Mouse (Mus musculus) v-Abl transformed pro-B cells (cell line): Measurements from ENCODE around the gene Elmod3.
"Not testable (repeated sequence)": the region's sequence is repeated elsewhere in the genome, so short reads cannot be mapped to it uniquely, and the experiment has no call there.

ENCODE experiments used
- in situ Hi-C, 2 experiments: fragments of 400-800 bp; cut with MboI; formaldehyde crosslinking; loops; one replicate each; pipeline ENCODE4 v1.15.1; 2025; ENCODE audit not compliant: unreplicated experiment in 2 of 2

Gene Elmod3

GRCm38 (mm10) chr6:72543265-72543850, 54.9 kb downstream of the Elmod3 start:
- in situ Hi-C loops = no loop called here

GRCm38 (mm10) chr6:72538562-72539031, 59.6 kb downstream of the Elmod3 start:
- in situ Hi-C loops = loop anchor here (5.0 kb wide), 2 partner anchors 34 to 111 kb away; no protein-coding TSS in a partner anchor

- in situ Hi-C loops = loop anchor here (5.0 kb wide), 2 partner anchors 34 to 111 kb away; no protein-coding TSS in a partner anchor
Observed at GRCm38 (mm10) chr6:72537998-72538500, 60.2 kb downstream of the Elmod3 start.

- in situ Hi-C loops = loop anchor here (5.0 kb wide), 2 partner anchors 37 to 108 kb away; no protein-coding TSS in a partner anchor
Observed at GRCm38 (mm10) chr6:72535165-72535564, 63.0 kb downstream of the Elmod3 start.

GRCm38 (mm10) chr6:72534035-72534809, 64.0 kb downstream of the Elmod3 start:
- in situ Hi-C loops = no loop called here

- in situ Hi-C loops = not testable (repeated sequence)
Observed at GRCm38 (mm10) chr6:72533555-72533954, 64.7 kb downstream of the Elmod3 start.

- in situ Hi-C loops = no loop called here
Observed at GRCm38 (mm10) chr6:72532580-72532979, 65.6 kb downstream of the Elmod3 start.

GRCm38 (mm10) chr6:72528410-72529151, 69.6 kb downstream of the Elmod3 start:
- in situ Hi-C loops = no loop called here

- in situ Hi-C loops = no loop called here
Observed at GRCm38 (mm10) chr6:72527070-72527469, 71.1 kb downstream of the Elmod3 start.

GRCm38 (mm10) chr6:72524160-72524559, 74.1 kb downstream of the Elmod3 start:
- in situ Hi-C loops = loop anchor here in 1 of 2 experiments (5.0 kb wide), 1 partner anchor 48 kb away; no protein-coding TSS in a partner anchor

- in situ Hi-C loops = loop anchor here in 1 of 2 experiments (5.0 kb wide), 1 partner anchor 49 kb away; no protein-coding TSS in a partner anchor
Observed at GRCm38 (mm10) chr6:72523222-72523621, 75.0 kb downstream of the Elmod3 start.

GRCm38 (mm10) chr6:72522288-72522687, 75.9 kb downstream of the Elmod3 start:
- in situ Hi-C loops = loop anchor here in 1 of 2 experiments (5.0 kb wide), 1 partner anchor 50 kb away; no protein-coding TSS in a partner anchor

GRCm38 (mm10) chr6:72521607-72522006, 76.6 kb downstream of the Elmod3 start, which contains the start of gene Sh2d6:
Gene Sh2d6, minus strand, starts transcription at chr6:72521707.
- in situ Hi-C loops = loop anchor here in 1 of 2 experiments (5.0 kb wide), 1 partner anchor 51 kb away; no protein-coding TSS in a partner anchor

- in situ Hi-C loops = loop anchor here in 1 of 2 experiments (5.0 kb wide), 1 partner anchor 51 kb away; no protein-coding TSS in a partner anchor
Observed at GRCm38 (mm10) chr6:72520904-72521303, 77.3 kb downstream of the Elmod3 start.

- in situ Hi-C loops = loop anchor here in 1 of 2 experiments (5.0 kb wide), 1 partner anchor 52 kb away; no protein-coding TSS in a partner anchor
Observed at GRCm38 (mm10) chr6:72519892-72520663, 78.1 kb downstream of the Elmod3 start.

GRCm38 (mm10) chr6:72519303-72519702, 78.9 kb downstream of the Elmod3 start:
- in situ Hi-C loops = no loop called here

GRCm38 (mm10) chr6:72518842-72519241, 79.4 kb downstream of the Elmod3 start:
- in situ Hi-C loops = no loop called here
